Mouse (Mus musculus) erythroblast, embryonic 14.5 days (primary cell): ENCODE results near the gene Slc7a5.

ENCODE experiments used
- GATA1 ChIP-seq: IDR thresholded peaks from 2 replicates; pipeline ENCODE4 v1.6.1; 2012; ENCODE audit warnings: low read length, inconsistent platforms, mixed read lengths
- TAL1 ChIP-seq: IDR thresholded peaks from 3 replicates; pipeline ENCODE4 v1.6.1; 2012; ENCODE audit warnings: low read length, inconsistent platforms, mixed read lengths

- TF ChIP-seq GATA1 (no peak), TAL1 (no peak)
These were observed 41.8 kb upstream of the Slc7a5 start, which contains the start of gene Banp for GRCm38 (mm10) chr8:121949222-121949800.
